Mouse (Mus musculus) liver, adult (tissue): ENCODE results near the gene Tff2.

Experiments
- GATA4 ChIP-seq: IDR thresholded peaks from 2 replicates; pipeline ENCODE4 v1.6.1; 2014; ENCODE audit warnings: mild to moderate bottlenecking, low read length; ENCODE audit not compliant: insufficient replicate concordance

Gene Tff2

DNA sequence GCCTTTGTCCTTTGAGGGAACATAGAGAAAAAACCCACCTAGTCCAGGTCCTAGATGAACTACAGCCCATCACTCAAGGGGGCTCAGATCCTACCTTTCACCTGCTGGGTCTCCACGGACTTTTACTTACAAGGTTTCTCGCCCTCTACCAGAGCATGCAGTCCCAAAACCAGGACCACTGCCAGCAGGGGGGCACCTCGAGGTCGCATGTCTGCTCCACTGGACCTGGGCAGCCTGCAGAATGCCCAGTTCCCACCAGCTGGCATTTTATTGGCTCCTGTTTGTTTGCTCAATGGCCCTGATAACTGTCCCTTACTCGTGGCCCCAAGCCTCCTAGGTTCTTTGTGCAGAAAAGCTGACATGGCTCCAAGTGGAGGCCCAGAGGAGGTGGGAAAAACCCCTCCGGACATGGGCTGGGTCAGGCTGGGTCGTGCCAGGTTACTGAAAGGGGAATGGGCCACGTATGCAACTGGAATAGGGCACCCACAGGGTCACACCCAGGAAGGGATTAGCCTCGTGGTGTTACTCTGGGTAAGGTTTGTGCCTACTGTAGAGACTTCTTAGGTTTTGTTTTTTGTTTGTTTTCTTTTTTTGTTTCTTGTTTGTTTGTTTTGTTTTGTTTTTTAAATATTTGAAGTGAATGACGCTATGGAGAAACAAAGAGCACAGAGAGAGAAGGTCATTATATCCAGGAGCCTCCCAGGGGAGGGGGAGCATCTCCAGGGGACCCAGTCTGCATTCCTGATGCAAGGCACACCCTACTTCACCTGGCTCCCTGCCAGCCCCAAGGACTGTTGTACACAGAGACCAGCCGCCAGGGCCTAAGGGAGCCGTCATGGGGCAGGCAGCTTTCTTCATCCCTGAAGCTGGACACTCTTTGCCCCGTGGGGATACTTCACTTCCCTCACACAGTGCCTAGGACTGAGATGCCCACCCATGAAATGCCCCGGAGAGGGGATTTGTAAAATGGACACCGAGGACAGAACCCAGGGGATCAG lies at the start of gene Tff2:
Gene Tff2 (minus strand): TSS at position 243 of the 998 bp plus-strand sequence.
- no peak for TF ChIP-seq GATA4

DNA sequence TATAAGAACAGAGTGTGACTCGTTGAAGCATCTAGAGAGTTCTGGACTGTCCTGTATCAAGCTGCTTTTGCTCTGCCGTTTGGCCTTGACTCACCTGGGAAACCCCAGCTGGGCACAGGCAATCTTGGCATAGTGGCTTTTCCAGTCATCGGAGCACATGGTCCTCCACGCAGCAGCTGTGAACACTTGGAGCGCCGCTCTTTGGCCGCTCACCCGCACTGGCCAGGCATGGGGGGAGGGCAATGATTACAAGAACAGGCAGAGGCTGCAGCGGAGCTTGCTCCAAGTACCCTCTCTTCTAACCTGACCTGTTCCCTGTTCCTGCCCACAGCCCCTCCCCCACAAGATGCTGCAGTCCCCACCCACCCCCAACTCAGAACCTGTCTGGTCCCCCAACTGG lies 49.3 kb upstream of the Tff2 start:
- no peak for TF ChIP-seq GATA4

DNA sequence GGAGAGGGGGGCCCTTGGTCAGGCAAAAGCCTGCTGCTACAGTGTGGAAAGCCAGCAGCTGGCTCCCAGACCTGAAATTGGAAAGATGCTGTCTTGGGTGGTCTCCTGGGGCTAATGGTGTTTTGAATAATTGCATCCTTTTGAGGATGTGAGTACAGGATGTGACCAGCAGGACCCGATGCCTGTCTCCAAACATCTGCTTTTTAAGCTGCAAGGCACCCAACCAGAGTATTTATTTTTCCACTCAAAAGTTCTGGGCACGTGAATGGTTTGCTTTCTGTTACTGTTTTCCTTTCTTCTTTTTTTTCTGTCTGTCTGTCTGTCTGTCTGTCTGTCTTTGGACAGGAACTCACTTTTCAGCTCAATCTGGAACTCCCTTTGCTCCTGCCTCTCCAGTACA lies 48.6 kb upstream of the Tff2 start:
- no peak for TF ChIP-seq GATA4

DNA sequence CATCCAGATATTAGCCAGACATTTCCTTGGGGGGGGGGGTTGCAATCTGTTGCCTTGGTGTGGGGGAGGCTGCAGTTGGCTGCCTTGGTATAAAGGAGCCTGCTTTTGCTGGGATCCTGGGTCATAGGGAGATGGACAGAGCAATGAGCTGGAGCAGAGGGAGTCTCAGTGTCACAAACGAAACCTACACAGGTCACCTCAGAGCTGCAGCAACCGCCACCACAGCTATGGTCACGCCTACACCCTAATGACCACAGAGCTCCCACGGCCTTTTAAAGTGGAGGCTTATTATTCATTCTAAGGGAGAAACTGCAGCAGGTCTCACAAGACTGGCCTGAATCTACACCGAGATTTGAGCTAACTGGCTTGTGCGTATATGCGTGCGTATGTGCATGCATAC lies 47.7 kb upstream of the Tff2 start:
- TF ChIP-seq GATA4 = no peak

DNA sequence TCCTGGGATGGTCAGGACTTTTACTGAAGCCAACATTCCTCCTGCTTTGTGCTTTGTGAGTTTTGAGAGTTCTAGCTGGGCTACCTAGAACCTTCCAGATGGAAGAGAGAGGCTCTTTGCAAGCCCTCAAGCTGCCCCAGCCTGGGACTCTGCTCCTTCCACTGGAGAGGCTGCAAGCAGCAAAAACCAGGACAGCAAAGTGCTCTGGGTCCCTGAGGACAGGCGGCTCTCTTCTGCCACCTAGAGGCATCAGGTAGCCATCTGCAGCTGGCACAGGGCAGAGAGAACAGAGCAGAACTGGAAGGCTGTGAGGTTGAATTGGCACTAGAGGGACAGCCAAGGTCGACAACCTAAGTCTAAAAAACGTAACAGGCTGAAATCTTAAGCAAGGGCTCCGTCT lies 43.3 kb upstream of the Tff2 start:
- TF ChIP-seq GATA4 = no peak

DNA sequence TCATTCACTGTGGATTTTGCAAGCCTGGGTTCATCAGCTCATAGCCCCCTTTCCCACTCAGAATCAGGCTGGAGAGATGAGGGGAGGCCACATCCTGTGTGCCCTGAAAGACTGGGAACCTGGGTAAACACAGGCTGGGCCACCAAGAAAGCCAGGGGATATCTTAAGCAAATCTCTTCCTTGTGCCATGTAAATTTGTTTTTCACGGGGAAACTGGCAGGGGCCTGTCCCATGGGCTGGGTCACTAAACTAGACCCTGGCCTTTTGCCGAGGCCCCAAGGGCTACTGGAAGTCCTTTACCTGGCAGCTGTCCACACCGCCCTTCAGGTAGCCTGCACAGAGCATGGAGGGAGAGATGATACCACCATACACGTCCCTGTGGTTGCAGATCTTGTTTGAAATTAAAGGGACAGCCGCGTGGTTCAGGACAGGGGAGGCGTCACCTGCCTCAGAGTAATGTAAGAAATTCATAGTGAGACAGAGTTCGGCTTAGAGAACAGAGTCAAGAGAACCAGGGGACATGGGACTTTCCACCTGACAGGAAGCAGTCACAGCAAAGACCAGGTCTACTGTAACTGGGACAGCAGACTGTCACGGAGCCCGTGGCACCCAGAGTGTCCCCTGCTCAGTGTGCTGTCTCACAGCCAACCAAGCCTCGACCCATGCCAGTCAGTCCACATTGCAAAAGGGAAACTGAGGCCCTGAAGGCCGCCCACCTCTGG lies 40.3 kb upstream of the Tff2 start:
- TF ChIP-seq GATA4 = no peak

DNA sequence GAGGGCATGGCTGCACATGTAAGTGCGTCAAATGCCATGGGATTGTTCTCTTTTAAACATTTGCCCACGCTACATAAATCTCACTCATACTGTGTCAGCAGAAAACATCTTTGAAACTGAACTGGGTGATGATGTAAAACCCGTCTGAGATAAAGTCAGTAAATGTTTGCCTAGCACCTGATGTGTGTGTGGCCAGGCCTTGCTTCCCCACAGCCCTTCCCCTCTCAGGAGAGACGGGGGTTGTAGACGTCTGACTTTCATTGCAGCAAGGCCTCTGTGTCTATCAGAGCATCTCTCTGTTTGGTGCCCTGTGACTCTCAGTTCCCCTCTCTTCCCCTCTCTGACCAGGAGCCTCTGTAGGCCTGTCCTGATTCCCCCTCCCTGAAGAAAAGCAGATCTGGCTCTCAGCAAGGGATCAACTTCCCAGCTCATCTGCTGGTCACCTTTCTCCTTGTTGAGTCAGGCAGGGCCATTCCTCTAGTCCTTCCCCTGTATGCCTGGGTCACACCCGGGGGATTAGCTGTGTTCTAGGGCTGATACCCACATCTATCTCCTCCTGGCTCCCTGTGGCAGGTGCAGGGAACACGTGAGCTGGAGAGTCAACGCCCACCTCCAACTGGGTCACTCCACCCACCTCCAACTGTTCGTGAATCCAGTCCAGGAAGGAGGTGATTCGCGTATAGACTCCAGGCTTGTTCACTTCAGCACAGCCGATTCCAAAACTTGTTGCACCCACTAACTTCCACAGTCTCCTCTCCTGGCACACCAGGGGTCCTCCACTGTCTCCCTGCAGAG lies 39.3 kb upstream of the Tff2 start:
- TF ChIP-seq GATA4 = no peak

DNA sequence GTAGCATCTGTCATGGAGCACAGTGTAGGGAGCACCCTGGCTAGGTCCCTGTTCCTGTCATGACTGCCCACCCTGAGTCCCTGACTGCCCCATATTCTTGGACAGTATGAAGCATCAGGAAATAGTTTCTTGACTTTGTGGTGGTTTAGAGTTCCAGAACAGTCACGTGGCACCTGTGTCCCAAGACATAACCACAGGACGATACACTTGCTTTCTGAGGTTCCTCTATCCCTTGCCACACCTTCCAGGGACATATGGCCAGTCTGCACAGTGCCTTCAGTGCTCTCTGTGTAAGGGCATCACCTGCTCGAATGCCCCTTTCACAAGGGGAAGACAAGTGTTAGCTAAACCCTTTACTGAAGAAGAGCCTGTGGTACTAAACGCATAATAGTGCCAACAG lies 37.4 kb upstream of the Tff2 start:
- no peak for TF ChIP-seq GATA4

DNA sequence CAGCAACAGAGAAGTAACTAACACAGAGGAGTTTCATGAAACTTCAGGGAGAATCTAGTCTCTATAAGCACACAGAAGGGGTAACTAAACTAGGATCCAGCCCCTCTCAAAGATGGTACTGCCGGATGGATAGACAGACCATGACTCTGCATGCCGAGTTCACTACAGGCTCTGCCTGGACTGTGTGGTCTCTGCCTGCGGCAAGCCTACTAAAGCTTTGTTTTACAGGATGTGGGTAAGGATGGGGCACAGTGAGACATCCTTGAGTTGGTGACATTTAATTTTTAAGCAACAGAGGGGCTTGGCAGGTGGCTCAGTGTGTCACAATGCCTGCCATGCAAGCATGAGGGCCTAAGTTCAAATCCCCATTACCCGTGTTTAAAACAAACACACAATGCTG lies 32.2 kb upstream of the Tff2 start:
- TF ChIP-seq GATA4 = no peak

DNA sequence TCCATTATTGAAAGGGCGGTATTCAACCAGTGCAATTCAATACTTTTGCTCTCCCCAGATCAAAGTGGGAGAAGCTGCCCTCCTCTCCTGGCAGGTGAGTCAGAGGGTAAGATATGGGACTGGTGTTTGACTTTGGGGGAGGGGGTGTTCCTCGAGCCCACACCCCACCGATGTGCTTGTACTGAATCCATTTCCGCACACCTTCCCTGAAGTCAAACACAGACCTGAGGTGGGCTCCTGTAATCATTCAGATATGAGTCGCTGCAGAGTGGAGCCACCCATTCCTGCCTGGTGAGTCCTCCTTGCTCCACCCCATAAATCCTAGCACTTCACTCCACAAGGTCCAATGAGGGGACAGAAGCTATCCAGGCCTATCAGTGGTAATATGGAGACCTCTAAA lies 25.7 kb upstream of the Tff2 start:
- no peak for TF ChIP-seq GATA4

DNA sequence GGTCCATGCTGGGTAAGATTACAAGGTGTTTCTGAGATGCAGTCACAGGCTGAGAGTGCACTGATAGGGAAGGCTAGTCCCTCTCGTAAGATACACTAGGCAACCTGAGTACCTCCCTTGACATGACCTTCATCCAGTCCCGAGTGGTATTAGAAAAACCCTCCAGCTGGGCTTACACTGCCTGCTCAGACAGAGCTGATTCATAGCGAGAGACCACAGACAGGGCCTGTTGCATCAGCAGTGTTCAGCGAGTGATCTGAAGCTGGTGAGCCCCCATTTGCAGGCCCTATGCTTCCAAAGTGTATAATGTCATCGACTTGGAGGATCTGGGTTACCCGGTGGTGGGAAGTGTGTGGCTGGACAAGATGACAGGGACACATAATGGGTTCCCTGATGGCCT lies 21.0 kb upstream of the Tff2 start, which contains the start of gene Tff1:
Gene Tff1 (minus strand): TSS at position 151 of the 400 bp plus-strand sequence.
- TF ChIP-seq GATA4 = no peak

DNA sequence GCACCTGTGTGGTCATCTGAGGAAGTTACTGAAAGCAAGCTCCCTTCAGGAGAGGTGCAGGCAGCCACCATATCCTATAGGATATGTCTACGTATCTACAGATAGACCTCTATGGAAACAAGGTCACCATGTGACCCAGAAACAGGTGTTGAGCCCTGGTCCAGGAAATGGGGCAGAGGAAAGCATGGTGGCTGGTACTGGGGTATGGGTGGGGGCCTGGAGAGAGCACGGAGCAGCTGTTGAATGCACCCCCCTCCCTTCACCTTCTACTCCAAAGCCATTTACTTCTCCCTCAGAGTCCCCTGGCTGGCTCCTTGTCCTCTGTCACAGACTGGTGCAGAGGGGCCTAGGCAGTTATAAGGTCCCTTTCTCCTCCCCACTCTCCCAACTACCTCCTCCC lies 19.7 kb upstream of the Tff2 start:
- TF ChIP-seq GATA4 = no peak

DNA sequence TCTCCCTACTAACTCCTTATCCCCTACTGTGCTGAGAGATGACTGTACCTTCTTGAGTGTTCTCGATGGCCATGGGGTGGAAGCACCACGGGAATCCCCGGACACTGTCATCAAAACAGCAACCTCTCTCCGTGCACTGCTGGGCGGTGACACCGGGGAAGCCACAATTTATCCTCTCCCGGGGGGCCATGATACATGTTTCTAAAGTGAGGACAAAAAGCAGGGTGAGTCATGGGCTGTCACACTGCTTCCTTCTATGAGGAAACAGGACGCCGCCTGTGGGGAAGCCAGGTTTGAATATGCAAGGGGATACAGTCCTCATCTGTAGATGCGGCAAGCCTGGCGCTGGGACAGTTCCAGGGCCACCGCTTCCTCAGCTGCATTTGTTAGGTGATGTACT lies 18.5 kb upstream of the Tff2 start:
- no peak for TF ChIP-seq GATA4

DNA sequence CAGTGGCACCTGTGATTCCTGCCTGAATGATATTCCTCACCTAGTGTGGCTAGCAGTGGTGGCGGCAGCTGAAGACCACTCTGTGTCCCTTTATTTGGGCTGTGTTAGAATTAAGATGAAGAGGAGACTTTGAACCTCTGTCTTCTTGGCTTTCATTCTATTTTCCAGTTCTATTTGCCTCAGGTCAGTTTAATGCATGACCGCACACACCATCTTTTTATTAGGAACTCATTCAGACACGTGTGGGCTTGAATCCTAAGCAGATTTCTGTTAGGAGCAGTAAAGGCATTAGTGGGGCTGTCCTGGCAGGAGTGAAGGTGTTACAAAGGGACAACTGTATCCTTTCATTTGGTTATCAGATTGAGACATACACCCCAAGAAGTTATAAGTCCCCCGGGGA lies 16.2 kb upstream of the Tff2 start:
- TF ChIP-seq GATA4 = no peak

DNA sequence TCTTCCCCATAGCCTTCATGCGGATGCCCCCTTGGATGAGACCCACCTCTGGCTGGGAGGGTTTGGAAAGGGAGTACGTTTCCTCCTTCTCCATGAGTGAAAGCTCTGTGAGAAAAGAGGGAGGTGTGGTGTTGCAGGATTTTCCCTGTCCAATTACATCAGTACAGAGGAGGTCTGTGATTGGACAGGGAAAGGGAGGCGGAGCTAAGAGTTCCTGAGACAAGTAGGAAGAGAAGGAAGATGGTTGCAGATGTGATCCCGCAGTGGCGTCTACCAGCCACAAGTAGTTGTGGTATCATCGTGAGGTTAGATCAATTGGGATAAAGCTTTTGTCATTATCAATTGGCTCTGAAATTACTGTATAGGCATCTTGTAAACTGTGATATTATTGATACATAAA lies 13.8 kb upstream of the Tff2 start:
- TF ChIP-seq GATA4 = no peak
